Mouse (Mus musculus): ENCODE measurements at regions not wholly inside any gene's neighbourhood (a gene's known extent, or its start where the extent isn't known, plus 50 kb on each side); places are given as distances from the start of the nearest gene placed in this dataset.

- DNase-seq (ENCODE audit: low spot score), result no peak
Observed at GRCm38 (mm10) chr11:84638353-84638752, 113.0 kb upstream of the Lhx1 start.

GRCm38 (mm10) chr11:84637268-84637667 is 111.9 kb upstream of the Lhx1 start:
- no peak for DNase-seq (ENCODE audit: low spot score)

- DNase-seq (ENCODE audit: low spot score), result no peak
Observed at GRCm38 (mm10) chr11:84634990-84635389, 109.7 kb upstream of the Lhx1 start.

GRCm38 (mm10) chr11:84633300-84633699 is 108.0 kb upstream of the Lhx1 start:
- DNase-seq (ENCODE audit: low spot score), result no peak

- no peak for DNase-seq (ENCODE audit: low spot score)
Observed at GRCm38 (mm10) chr11:84628111-84628510, 102.8 kb upstream of the Lhx1 start.

- DNase-seq (ENCODE audit: low spot score), result no peak
Observed at GRCm38 (mm10) chr11:84627685-84628084, 102.3 kb upstream of the Lhx1 start.

- no peak for DNase-seq (ENCODE audit: low spot score)
Observed at GRCm38 (mm10) chr11:84627259-84627658, 101.9 kb upstream of the Lhx1 start.

GRCm38 (mm10) chr11:84624100-84624499 is 98.8 kb upstream of the Lhx1 start:
- DNase-seq (ENCODE audit: low spot score), result no peak

GRCm38 (mm10) chr11:84619713-84620112 is 94.4 kb upstream of the Lhx1 start:
- no peak for DNase-seq (ENCODE audit: low spot score)

- DNase-seq (ENCODE audit: low spot score), result no peak
Observed at GRCm38 (mm10) chr11:84618576-84618975, 93.2 kb upstream of the Lhx1 start.

- no peak for DNase-seq (ENCODE audit: low spot score)
Observed at GRCm38 (mm10) chr11:84612982-84613720, 87.8 kb upstream of the Lhx1 start.

GRCm38 (mm10) chr11:84611625-84611879 is 86.2 kb upstream of the Lhx1 start:
- DNase-seq (ENCODE audit: low spot score), result no peak

- no peak for DNase-seq (ENCODE audit: low spot score)
Observed at GRCm38 (mm10) chr11:84610774-84611624, 85.7 kb upstream of the Lhx1 start.

- DNase-seq (ENCODE audit: low spot score), result no peak
Observed at GRCm38 (mm10) chr11:84604781-84605180, 79.4 kb upstream of the Lhx1 start.

- DNase-seq (ENCODE audit: low spot score), result no peak
Observed at GRCm38 (mm10) chr11:84599267-84599841, 74.0 kb upstream of the Lhx1 start.

- DNase-seq (ENCODE audit: low spot score), result no peak
Observed at GRCm38 (mm10) chr11:84597572-84598295, 72.4 kb upstream of the Lhx1 start.

- no peak for DNase-seq (ENCODE audit: low spot score)
Observed at GRCm38 (mm10) chr11:84592715-84593339, 67.5 kb upstream of the Lhx1 start.

GRCm38 (mm10) chr11:84587107-84587506 is 61.8 kb upstream of the Lhx1 start:
- no peak for DNase-seq (ENCODE audit: low spot score)

GRCm38 (mm10) chr11:84585626-84586025 is 60.3 kb upstream of the Lhx1 start:
- no peak for DNase-seq (ENCODE audit: low spot score)

- DNase-seq (ENCODE audit: low spot score), result no peak
Observed at GRCm38 (mm10) chr11:84578805-84579541, 53.6 kb upstream of the Lhx1 start.
